Mouse (Mus musculus): Measurements from ENCODE around the gene Mia2.

Mia2 gene

DNA sequence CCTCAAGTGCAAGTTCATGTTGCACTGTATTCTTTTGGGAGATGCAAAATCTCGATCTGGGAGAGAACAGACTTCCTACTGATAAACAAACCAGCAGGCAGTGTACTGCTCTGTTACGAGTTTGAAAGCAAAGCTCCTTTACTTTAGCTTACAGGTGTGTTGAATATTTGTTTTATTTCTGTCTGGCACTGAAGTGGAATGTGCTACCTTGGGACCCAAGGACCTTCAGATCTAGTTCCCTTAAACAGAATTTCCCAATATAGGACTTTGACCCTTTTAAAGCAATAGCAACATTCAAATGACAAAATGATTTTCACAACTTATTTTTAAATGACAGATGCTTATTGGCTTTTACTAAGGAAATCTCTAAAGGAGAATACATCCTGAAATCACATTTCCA is 2.1 kb upstream of the Mia2 start:
- no peak for DNase-seq (ENCODE audit: extremely low spot score, low spot score)

DNA sequence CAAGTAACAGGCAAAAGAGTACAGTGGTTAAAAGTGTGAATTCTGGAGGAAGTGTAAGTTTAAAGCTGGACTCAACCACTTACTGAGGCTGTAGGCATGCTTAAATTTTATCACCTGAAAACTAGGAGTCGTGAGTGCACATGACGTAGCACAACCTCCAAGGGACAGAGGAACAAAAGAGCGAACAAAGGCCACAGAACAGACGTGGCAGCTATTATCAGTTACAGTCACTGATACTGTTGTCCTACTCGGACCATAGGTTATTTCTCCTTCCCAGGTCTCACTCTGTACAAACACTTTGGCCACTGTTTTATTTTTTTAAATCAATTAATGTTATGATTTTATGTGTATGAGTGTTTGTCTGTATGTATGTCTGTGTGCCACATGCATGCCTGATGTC is 9.2 kb downstream of the Mia2 start:
- DNase-seq (ENCODE audit: extremely low spot score, low spot score): no peak

DNA sequence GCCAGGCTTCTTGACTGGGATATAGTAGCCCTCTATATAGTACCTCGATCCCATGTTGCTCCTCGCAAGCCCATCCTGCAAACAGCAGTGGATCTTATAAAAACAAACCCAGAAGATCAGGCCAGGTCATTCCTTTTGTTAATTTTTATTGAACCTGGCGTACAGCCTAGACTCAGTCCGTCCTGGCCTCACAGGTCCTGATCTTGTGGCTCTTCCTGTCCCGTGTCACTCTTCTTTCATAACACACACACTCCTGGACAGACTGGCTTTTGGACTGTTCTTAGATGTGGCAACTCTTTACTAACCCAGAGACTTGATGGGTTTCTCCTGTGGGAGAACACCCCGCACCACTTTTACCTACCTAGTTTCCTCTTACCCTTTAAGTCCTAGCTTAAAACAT is 10.3 kb downstream of the Mia2 start:
- DNase-seq (ENCODE audit: extremely low spot score, low spot score): no peak

DNA sequence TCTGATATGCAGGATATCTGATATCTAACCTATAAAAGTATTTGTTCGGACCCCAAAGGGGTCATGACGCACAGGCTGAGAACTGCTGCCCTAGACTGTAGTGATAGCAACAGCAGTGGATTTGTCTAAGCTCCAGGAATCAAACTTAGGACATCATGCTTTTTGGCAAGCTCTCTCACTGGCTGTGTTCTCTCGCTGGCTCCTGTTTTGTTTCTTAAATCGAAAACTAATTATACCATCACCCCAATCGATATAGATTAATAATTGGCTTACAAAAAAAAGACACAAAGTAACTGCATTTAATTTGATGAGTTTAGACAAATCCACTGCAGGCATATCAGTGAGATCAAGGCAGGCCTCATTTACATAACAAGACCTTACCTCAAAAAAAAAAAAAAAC is 10.9 kb downstream of the Mia2 start:
- no peak for DNase-seq (ENCODE audit: extremely low spot score, low spot score)

DNA sequence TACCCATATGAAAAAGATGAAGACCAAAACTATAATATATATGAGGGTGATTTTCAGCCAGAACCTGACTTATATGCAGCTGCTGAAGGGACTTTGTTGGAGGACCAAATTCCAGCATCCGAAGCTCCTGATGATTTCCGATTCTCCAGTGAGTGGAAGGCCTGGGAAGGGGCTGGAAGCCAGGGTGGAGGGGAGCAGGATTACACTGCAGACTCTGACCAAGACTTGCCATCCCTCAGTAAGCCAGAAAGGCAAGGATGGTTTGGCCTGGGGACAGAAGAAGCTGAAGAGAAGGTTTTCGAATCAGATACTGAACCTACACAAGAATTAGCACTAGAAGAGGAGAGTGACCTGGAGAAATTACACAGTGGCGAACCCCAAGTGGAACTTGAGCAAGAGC is 12.3 kb downstream of the Mia2 start:
- no peak for DNase-seq (ENCODE audit: extremely low spot score, low spot score)

DNA sequence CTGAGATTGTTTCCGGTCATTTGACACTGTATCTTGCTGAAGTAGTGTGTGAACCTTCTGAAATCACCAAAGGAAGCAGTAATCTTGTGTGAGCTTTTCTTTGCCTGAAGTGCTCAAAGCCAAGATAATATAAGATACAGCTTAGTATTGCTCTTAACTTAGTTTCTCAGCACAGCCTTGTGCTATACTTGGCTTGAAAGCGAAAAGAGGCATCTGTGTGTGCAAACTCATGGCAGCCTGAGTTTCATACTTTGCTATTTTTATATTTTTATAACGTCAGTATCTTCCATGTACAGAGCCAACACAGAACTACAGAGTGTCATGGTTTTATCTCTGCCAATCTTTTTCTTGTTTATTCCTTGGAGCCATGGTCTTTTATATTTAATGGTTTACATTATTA is 21.6 kb downstream of the Mia2 start:
- DNase-seq (ENCODE audit: extremely low spot score, low spot score): no peak

DNA sequence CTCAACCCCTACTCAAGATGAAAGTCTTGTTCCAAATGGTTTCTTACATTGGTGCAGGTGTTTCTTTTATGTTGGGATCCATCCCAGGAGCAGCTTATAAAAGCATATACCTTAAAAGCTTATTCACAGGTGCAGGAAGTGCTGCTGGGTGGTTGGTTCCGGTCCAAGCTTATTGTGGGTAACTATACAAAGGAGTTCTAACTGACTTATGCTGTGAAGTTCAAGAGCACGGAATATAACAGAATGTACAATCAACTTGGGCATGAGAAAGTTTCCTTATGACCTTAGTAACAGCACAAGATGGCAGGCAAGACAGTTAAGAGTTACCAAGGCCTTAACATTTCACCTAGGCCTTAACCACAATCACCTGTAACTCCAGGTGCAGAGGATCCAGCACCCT is 29.8 kb downstream of the Mia2 start:
- DNase-seq (ENCODE audit: extremely low spot score, low spot score): no peak

DNA sequence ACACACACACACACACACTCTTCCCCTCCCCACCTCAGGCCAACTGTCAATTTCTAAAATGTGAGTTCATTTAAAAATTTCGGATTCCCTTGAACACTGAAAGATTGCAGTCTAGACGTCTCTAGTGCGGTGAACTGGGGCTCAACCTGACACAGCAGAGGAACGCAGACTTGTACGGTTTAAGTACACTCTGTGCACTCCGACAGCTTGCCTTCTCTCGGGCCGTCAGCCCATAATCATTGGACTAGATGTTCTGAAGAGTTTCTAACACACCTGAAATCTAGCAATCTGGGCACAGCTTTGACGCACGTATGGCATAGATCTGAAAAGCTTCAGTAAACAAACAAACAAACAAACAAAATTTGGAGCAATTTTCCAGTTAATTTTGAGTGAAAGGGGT is 32.9 kb downstream of the Mia2 start:
- no peak for DNase-seq (ENCODE audit: extremely low spot score, low spot score)

DNA sequence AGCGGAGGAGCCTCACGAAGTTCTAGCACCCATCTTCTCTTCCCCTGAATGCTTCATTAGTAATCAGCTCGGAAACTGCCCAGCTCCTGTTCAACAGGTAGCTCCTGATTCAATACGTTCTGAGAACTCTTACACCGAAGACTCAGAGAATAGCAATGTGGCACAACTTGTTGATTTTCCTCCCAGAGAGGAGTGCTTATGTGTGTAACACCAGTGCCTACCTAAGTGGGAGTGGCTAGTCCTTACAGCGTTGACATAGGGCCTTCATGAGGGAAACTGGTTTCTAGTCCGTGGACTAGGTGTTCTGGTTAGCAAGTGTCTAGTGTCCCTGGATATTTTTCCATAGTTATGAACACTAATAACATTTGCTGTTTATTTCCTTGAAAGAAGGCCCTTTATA is 33.4 kb downstream of the Mia2 start:
- DNase-seq (ENCODE audit: extremely low spot score, low spot score): no peak

DNA sequence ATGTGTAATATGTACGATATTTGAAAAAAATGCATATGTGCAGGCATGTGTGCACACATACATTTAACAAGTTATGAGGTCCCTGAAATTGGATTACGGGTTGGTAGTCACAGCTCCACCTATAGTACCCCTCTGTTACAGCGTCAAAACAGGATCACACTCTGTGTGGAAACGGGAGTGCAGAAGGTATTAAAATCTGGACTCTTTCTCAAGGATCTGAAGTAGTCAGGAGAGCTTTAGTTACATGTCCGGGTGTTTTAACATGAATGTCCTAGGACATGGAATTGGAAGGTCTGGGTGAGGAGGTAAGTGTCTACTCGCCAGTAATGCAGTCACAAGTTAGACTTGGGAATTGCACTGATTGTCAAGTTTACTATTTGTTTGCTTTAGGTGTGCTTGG is 34.0 kb downstream of the Mia2 start:
- DNase-seq (ENCODE audit: extremely low spot score, low spot score): peak; percentile 26

DNA sequence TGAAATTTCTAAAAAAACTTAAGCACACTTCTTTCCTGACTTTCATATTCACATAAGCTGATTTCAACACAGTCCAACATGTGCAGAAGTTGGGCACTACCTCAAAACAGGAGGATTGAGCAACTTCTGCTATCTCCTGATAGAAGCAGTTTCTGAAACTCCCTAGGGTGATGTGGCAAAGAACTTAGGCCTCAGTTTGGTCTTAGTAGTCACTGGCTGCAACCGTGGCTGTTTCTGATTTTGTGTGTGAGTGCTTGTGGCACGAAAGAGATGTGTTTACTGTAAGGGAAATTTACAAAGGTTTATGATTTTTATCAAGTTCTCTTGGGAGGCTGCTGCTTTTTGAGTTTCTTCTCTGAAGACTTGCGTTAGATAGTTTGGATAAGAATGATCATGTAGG is 34.6 kb downstream of the Mia2 start:
- DNase-seq (ENCODE audit: extremely low spot score, low spot score): peak; percentile 24

DNA sequence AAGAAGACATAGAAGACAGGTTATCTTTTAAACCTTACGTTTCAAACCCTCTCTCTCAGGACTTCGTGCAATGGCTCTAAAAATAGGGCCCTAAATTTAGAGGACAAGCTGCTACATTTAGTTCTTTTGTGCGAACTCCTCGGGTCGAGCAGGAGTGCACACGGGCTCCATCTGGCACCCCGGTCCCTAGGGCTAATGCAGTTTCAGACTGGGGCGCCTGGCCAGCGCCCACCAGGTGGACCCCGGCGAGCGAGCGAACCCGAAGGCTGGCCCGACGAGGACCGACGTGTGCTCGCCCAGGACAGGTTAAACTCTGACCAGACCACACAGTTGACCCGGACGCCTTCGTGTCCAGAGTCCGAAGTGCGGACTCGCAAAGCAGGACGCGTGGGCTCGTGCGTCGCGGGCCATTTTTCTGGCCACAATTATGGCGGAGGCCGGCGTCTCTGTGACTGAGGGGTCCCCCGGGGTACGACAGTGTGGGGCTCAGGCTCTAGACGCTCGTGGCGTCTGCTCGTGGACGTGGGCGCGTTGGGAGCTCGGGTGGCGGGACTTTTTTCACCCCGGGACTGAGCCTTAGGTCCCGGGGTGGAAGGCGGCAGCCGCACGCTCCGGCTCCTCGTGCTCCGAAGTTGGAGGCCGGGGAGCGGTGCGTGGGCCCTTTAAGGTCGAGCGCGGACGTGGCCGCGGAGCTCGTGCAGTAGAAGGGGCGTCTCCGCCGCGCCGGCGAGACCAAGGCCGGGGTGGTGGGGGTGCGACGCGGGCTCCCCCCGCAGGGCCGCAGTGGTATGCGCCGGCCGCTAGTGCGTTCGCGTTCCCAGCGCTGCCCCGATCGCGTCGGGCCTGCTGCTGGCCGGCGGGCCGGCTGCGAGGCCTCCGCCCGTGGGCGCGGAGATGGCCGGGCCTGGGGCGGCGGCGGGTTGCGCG is 35.3 kb downstream of the Mia2 start:
- DNase-seq (ENCODE audit: extremely low spot score, low spot score): peak; percentile 92

DNA sequence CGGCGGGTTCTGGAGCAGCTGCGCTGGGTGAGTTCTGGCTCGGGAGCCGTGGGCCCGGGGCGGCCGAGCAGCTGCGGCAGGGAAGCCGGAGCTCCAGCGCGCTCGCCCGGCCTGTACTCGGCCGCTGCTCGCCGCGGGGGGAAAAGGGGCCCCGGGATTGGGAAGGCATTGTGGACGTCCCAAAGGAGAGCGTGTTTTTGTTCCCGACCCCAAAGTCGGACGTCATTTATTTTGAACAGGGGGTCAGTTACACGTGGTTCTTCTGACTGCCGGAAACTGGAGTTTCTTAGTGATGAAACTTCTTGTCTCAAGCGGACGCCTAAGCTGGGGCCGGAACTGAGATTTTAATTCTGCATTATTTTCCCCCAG is 36.0 kb downstream of the Mia2 start:
- DNase-seq (ENCODE audit: extremely low spot score, low spot score): no peak

DNA sequence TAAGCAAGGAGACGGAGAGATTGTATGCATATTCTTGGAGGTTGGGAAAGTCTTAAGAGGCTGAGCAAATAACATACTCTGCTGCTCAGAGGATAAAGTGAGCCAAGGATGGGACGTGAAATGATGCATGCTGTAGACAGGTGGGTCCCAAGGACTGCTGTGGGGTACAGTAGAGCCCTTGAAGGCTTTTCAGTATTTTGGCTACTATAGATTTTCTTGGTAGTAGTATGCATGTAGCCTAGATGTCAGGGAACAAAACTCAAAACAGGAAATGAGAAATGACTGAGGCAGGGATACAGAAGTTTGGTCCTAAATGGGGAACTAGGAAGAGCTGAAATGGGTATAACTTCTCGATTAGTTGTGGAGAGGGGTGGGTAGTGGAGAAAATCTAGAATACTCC is 36.9 kb downstream of the Mia2 start:
- no peak for DNase-seq (ENCODE audit: extremely low spot score, low spot score)

DNA sequence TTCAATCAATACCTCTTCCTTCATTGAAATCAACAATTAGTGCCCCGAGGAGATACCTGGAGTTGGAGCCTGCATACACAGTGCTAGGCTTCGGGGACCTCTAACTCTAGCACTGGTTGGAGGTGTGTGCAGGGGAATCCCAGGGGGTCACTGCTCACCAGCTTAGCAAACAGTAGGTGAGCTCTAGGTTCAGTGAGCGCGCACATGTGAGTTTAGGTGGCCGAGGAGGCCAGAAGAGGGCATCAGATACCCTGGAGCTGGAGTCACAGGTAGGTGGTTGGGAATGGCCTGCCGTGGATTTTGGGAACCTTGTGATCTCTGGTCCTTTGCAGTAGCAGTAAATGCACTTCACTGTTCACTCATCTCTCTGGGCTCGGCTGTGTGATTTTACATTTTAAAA is 37.3 kb downstream of the Mia2 start:
- no peak for DNase-seq (ENCODE audit: extremely low spot score, low spot score)

DNA sequence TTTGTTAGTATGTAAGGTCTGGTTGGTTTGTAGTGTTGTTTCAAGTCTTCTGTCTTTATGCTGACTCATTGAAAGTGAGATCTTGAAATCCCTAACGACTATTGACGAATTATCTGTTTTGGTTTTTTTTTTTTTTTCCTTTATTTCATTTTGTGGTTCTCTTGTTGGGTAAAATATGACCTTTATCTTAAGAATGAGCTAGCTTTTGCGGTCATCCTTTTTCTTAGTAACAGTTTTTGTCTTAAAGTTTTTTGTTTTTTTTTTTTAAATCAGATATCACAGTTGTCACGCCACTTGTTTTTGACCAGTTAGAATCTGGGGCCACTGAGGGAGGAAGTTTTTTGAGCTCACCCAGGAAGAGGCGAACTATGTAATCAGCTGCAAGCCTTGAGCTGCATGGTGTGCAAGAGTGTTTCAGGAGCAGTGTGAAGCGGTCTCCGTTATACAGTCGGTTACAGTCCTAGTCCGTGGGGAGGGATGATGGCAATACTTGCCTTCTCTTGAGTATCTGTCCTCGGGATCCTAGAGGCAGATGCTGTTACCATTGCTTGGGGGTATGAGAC is 37.9 kb downstream of the Mia2 start:
- DNase-seq (ENCODE audit: extremely low spot score, low spot score): no peak

DNA sequence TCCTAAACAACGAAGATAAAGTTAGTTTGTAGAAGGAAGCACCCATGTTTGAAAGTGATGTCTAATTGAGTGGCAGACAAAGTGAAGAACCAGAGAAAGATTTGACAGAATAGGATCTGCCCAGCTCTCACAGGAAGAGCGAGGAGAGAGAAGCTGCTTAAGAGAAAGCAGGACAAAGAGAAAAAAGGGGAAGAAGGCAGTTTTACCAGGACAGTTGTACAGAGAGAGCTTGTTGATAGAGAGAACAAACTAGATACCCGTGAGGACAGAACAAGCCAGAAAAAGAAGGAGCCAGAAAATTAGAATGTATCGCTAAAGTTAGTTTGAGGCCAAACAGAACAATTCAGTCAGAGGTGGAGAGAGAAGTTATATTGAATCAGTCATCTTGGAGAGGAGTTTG is 39.5 kb downstream of the Mia2 start:
- no peak for DNase-seq (ENCODE audit: extremely low spot score, low spot score)

DNA sequence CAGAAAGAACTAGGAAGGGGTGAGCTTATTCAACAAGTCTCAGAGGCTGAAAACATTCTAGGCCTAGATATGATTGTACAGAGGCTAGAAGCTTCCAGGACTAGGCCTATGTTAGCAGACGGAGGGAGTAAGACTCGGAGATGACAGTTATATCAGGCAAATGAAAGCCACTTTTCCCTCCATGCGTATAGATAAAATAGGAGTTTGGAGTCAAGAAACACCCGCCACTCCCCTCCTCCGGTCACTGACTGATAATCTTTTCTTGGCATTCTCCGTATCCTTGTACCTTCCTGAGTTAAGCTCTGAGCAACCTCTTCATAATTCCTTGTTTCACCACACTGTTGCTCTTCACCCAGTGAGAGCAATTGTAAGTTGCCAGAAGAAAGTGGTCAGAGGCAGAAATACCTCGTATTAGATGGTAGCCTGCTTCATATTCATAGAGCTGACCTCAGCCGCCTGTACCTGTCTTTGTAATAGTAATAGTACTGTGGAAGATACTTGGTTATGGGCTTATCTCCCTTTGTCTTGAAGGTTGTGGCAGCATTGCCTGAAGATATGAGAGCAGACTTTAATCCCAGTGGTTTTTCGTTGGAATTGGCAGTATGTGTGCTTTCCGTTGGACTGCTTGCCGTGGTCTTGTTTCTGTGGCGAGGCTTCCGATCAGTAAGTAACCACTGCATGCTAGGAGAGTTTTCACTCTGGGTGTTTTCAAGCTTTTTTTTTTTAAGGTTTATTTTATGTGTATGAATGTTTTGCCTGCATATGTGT is 40.1 kb downstream of the Mia2 start:
- DNase-seq (ENCODE audit: extremely low spot score, low spot score): no peak

DNA sequence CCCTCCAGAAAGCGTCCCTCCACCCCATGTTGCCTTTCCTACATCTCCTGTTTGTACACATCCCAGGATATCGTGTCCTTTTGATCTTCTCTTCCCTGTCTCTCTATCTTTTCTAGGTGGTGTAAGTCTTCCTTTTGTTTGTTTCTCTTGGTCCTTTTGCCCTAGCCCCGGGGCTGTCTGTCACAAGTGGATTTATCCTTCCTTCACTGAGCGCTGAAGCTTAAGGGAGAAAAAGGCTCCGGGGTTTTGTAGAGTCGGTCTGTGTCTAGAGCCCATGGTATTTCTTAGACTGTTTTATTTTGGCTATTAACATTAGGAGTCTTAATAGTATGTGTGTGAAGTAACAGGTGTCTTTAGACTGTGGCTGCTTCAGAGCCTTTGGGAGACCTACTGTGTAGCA is 41.4 kb downstream of the Mia2 start:
- no peak for DNase-seq (ENCODE audit: extremely low spot score, low spot score)

DNA sequence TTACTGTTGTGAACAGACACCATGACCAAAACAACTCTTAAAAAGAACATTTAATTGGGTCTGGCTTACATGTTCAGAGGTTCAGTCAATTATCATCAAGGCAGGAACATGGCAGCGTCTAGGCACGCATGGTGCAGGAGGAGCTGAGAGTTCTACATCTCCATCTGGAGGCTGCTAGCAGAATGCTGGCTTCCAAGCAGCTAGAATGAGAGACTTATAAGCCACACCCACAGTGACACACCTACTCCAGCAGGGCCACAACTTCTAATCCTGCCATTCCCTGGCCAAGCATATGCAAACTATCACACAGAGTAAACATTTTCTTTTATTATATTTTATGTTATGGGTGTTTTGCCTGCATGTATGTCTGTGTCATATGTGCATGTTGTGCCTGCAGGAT is 43.8 kb downstream of the Mia2 start:
- no peak for DNase-seq (ENCODE audit: extremely low spot score, low spot score)

DNA sequence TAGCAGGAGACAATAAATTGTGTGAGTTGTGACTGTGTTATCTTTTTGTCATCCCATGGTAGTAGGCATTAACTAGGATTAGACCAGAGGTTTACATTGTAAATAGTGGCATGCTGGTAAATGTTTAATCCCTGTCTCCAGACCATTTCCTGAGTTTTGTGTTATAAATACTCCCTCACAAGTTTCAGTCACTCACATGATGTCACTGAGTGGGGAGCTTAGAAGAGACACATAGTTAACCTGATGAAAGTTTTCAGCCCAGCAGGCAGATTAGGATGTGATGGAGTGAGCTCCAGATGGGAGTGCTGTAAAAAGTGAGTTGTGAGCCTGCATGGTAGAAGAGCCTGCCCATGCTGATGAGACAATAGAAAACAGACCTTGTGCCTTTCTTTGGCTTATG is 49.5 kb downstream of the Mia2 start:
- no peak for DNase-seq (ENCODE audit: extremely low spot score, low spot score)

DNA sequence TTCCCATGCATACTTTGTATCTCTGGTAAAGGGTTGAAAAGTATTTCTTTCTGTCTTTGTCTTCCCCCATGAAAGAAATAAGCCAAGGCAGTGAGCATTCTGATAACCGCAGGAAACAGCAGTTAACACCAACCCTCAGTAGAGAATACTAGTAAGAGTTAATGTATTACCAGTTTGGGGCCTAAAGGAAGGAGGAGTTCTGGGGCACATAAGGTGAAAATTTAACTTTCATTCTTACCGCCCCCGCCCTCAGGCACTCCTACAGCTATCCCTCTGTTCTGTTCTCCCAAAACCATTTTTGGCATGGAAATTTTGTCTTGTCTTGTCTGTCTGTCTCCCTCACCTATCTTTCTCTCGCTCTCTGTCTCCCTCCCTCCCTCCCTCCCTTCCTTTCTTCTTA is 54.1 kb downstream of the Mia2 start:
- no peak for DNase-seq (ENCODE audit: extremely low spot score, low spot score)

DNA sequence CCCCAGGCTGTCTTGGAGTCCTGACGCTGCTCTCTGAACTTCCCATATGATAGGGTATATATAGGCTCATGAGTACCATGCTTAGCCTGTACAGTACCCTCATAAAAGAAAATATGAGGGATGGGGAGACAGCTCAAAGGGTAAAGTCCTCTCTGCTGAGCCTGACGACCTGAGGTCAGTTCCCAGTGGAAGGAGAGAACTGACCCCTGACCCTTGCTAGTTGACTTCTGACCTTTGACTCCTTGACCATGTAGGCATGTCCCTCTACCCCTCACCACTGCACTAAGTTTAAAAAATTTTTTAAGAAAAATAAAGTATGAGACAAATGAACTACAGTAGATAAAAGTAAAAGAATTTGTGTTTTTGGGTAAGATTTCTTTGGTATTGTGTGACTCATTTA is 65.5 kb downstream of the Mia2 start:
- no peak for DNase-seq (ENCODE audit: extremely low spot score, low spot score)
